Mouse (Mus musculus) urinary bladder, postnatal 25 days (tissue): ENCODE data around the gene Gm45234.

Experiments used
- DNase-seq: peaks from one replicate; pipeline ENCODE4 v3.0.0; 2022; ENCODE audit warnings: low spot score

Gene Gm45234

GRCm38 (mm10) chr6:124767536-124767919, 11.7 kb upstream of the Gm45234 start:
- no peak for DNase-seq

GRCm38 (mm10) chr6:124765951-124766350, 10.1 kb upstream of the Gm45234 start:
- no peak for DNase-seq

DNA sequence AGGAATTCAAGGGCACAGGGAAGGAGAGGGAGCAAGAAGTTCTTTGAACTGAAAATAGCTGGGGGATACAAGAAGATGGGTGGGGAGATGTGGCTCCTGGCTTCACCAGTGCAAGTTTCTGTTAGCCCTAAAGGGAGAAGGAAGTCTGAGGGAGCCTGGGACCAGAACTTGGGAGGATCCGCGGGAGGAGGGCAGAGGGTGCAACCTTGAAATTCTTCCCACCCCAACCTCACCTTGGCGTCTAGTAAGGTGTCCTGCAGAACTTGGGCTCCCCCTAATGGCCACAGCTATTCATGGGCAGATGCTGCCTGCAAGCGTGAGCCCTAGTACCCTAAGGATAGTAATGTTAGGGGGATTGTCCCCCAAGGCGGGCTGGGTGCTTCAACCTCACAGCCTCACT, 3.4 kb upstream of the Gm45234 start:
- peak; percentile 84 for DNase-seq

DNA sequence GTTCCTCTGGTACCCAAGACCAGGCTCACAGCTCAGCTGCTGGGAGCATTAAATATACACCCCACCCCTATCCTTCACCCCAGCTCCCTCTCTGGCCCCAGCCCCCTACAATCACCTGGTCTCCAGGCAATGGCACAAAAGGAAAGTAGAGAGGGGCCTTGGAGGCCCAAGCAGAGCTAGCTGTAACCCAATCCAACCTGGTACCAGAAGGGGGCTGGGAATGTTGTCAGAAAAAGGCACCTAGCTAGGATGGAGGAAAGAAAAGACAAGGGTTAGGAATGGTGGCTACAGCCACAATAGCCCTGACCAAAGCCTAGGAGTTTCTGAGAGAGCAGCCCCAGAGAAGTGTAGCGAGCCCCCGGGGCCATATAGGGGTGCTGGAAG, 3.0 kb upstream of the Gm45234 start:
- no peak for DNase-seq

- no peak for DNase-seq
These were observed 2.4 kb upstream of the Gm45234 start for GRCm38 (mm10) chr6:124757909-124758848.

- DNase-seq, result no peak
These were observed 1.6 kb upstream of the Gm45234 start for GRCm38 (mm10) chr6:124757351-124757880.

DNA sequence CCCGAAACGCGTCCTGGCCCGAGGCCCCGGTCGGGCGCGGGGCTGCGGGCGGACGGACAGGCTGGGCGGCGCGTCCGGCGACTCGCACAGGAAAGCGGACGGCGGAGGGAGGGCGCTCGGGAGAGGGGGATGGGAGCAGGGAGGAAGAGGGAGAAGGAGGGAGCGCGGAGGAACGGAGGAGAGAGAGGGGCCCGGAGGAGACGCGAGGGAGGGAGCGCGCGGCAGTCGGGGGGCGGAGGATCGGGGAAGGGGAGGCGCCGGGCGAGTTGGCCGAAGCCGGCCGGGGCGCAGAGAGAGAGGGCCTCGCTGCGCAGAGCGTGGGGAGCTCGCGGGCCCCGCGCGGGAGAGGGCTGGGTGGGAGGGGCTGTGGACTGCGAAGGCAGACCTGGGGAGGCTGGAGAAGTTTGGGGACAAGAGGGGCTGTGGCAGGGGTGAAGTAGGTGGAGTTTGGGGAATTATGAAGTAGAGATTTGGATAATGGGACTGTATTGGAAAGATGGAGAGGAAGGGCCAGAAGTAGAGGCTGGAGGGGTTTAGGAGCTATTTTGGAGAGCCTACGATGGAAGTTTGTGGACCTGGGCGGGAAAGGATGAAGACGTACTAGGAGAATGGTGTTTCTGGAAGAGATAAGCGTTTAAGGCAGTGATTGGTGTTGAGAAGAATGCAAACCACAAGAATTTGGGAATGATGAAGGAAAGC, 980 bp upstream of the Gm45234 start:
- DNase-seq, result peak; percentile 76

DNA sequence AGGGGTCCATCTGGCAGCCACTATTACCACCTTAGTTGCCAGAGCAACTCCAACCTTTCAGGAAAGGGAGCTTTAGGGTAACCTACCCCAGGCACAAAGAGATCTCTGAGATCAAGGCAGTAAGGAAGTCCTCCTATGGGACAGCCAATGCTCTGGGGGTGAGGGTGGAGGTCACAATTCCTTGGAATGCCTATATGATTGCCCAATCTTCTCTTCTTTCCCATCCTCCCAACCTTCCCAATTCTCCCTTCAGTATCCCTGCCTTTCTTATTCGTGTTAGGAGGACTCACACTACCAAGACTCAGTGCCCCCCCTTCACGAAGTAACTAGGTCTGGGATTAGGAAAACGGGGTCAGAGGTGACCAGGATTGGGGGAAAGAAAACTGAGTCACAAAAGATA, 515 bp downstream of the Gm45234 start:
- DNase-seq, result no peak

GRCm38 (mm10) chr6:124753861-124754260, 2.0 kb downstream of the Gm45234 start:
- DNase-seq, result no peak

DNA sequence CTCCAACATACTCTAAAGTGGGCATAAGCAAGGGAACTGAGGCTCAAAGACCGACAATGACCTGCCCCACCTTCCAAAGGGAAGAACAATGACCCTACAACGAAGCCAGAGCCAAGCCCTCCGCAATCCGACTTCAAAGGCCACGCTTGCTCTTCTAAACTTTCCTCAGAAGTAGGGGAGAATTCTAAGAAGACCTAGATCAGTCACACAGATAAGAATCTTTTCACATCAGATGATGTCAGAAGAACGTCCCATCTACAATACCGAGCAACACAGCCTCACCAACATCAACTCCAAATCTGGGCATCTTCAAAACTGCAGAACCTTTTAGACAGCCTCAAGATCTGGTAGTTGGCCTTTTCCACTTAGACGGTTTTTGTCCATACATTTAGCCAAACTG, 5.4 kb downstream of the Gm45234 start:
- no peak for DNase-seq

DNA sequence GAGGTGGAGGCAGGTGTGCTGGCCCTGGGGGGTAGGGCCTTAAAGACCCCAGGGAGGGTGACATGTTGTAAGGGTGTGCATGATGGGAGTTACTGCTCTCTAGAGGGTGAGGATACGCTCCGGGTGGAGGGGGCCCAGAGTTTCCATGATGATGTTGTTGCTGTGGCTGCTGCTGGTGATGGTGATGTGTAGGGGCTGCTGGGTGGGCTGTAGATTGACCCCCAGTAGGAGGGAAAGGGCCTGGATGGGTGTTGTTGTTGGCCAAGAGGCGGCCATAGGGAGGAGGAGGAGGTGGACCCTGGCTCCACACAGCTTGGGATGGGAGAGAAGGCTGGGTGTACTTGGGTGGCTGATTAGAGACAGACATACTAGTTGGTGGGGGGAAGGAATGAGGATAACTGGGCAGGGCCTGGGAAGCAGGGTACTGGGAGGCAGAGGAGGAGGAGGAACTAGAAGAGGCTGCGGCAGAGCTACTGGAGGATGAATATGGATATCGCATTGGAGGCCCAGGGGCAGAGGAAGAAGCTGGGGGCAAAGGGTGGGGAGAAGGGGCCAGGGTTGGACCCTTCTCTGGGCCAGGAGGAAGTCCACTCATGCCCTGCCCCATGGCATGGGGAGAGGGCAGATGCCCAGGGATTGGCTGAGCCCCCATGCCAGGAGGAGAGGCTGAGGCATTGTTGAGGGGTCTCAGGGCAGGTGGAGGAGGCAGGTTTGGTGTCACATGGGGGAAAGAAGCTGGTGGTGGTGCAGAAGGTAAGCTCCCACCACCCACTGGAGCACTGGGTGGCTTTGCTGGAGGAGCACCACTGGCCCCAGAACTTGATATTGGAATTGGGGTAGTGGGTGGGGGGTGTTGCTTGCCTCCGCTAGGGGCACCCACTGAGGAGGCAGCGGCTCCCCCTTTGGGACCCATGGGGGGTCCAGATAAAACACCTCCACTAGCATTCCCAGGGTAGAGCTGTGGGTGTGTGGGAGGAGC, 8.9 kb downstream of the Gm45234 start:
- no peak for DNase-seq

DNA sequence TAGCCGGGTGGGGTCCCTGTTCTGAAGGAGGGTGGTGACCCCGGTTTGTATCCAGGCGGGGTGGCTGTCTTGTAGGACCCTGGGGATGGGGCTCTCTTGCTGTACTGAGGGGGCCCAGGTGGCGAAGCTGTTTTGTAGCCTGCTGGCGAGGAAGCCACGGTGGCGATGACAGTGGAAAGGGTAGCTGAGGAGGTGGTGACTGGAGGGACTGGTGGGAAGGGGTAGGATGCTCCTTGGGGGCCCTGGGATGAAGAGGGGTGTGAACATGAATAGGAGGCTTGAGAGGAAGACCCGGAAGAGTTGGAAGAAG, 9.6 kb downstream of the Gm45234 start:
- DNase-seq, result no peak

DNA sequence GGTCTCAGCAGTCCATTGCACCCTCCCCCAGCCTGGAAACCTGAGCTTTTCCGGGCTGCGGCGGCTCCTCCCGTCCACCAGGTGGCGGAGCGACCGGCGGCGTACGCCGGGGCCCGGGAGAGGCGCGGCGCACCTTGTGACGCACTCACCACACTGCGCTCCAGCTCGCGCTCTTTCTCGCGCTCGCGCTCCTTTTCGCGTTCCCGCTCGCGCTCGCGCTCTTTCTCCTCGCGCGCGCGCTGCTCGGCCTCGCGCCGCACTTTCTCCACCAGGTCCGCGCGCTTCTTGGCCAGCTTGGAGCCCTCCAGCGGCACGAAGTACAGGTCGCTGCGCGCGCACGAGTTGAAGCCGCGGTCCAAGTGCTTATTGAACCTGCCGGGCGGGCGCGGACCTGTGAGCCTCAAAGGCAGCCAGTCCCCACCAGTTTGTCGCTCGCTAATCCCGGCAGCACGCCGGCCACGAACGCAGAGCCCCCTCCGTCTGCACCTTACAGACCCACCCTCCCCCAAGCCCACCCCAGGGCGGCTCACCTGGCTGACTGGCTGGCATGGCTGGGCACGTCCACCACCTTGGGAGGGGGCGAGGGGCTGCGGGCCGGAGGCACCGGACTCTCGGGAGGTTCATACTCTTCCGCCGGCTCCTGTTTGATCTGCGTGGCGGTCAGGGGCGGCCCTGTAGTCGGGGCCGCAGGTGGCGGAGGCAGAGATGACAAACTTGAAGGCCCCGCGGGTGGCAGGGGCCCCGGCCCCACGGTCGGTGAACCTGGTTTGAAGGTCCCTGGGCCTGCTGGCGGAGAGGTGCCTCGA, 10.1 kb downstream of the Gm45234 start:
- peak; percentile 88 for DNase-seq

DNA sequence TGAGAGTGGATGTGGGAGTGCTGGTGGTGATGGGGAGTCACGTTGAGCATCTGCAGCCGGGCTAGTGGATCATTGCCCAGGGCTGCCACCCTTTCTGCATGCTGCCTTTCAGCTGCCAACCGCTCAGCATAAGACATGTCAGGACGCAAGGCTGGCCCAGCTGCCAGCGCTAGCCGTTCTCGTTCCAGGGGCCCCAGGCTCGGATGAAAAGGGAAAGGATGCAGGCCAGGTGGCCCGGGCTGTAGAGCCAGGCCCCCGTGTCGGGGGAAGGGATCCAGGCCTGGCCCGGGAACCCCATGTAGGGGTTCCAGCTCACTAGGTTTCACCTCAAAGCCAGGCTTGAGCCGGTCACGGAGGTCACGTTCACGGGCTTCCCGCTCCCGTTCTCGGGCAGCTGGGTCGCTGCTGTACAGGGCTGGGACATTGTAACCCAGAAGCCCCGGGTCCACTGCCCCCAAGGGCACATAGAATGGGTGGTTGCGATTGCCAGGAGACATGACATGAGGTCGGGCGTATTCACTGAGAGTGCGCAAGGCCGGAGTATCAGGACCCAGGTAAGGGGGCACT, 11.0 kb downstream of the Gm45234 start:
- DNase-seq, result no peak

GRCm38 (mm10) chr6:124743647-124744046, 12.2 kb downstream of the Gm45234 start:
- DNase-seq, result no peak

DNA sequence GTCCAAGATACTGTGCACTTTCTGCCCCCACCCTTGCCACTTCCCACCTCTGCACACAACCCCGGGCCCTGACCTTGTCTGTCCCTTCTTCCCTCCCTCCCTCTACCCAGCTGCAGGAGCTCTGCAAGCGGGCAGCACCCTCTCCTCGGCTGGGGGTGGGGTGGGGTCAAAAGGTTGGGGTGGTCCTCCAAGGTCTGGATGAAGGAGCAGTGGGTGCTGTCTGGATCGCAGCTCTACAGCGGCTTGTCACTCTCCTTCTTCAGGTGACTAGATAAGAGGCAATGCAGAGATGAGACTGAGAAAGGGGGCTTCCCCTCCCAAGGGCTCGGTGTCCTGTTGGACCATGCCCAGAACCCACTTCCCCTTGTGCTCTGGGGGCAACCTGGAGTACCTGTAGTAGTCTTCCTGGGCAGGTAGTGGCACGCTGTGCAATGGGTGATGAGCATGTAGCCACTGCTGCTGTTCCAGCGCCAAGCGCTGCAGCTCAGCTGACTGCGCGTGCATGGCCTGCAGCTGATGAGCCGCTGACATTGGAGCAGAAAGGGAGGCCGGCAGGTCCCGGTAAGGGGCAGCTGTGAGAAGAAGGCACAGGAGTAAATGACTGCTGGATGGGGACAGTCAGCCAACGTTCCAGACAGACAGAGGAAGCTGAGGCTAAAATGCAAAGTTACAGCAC, 12.8 kb downstream of the Gm45234 start:
- DNase-seq, result no peak

DNA sequence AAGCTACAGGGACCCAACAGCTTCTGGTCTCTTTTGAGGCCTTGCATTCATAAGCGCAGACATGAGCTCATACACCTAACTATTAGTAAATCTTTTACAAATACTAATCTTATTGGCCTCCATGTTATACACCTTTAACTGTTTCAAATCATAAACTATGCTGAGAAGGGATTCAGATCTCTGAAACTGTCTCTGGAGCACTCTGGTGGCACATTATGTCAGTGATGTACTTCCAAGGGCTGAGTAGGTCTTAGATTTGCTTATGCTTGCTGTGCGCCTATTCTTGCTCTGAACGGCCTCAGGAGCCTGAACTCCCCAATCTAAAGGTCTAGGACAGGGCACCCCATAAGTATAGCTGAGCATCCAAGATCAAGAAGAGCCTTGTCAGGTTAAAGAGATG, 14.0 kb downstream of the Gm45234 start:
- no peak for DNase-seq

DNA sequence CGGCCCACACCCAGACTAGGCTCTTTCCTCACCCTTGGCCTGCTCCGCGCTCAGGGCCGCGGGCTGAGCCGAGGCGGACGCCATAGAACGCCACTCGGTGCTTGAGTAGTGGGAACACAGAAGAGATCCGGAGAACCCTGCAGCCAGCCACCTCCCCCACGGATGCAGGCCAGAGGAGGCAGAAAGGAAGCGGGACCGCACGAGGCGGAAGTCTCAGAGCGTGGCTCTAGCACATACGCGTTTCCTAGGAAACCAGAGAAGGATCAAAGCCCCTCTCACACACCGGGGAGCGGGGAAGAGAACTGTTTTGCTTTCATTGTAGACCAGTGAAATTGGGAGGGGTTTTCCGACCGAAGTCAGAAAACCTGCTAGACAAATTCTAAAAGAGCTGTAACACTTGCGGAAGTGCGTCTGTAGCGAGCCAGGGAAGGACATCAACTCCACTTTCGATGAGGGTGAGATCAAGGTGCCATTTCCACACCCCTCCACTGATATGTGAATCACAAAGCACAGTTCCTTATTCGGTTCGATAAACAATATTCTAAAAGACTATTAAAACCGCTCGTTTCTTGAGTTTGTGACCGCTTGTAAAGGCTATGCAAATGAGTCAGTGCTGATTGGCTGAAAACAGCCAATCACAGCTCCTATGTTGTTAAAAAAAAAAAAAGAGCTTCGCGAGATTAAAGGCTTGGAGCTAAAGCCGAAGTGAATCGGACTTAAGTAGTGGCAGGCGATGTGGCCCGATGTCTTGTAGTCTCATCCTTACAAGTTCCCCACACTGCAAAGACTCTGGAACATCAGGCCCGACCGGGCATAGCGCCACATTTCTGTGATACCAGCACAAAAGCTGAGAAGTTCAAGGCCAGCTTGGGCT, 14.7 kb downstream of the Gm45234 start, which contains the start of gene Grcc10:
TSS of gene Grcc10 (minus strand) at position 487 of the 874 bp plus-strand sequence.
- DNase-seq, result peak; percentile 83

DNA sequence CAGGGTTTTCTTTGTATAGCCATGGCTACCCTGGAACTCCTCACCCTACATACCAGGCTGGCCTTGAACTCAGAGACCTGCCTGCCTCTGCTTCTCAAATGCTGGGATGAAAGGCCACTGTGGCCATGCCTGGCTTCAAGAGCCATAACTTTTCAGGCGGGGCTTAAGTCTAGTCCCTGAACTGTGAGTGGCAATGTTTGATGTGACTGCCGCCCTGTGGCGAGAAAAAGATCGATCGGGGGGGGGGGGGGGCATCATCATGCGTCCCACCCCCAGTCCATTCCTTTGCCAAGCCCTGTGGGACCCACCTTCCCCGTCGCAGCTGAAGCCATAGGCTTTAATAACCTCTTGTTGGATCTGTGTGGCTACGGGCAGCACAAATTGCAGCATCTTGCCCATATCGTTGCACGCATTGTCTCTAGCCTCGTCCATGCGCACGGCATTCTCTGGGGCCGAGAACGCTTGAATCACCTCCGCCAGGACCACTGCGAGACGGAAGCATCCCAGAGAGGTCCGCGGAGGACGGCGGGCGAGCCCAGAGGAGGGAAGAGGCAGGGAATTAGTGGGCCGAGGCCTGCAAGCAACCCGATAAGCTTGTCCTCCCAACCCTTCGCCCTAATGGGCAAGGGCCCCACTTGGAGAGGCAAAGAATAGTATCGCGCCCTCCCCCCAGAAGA, 15.5 kb downstream of the Gm45234 start:
- no peak for DNase-seq
